Mouse (Mus musculus) CH12.LX (cell line): ENCODE results near the gene Endou.

Experiments used
- CHD2 ChIP-seq: IDR thresholded peaks from 2 replicates; pipeline ENCODE4 v1.6.1; 2011; ENCODE audit warnings: low read length, improper control_type of control experiment
- CTCF ChIP-seq, 2 experiments: IDR thresholded peaks in 1 of 2; conservative IDR thresholded peaks in 1 of 2; 2 replicates each; pipeline ENCODE4 v1.5.1; 2011 to 2012; ENCODE audit warnings: low read depth in 2 of 2, low read length in 2 of 2, improper control_type of control experiment in 1 of 2, inconsistent platforms in 1 of 2, mild to moderate bottlenecking in 1 of 2, moderate library complexity in 1 of 2
- EP300 ChIP-seq: IDR thresholded peaks from 2 replicates; pipeline ENCODE4 v1.6.1; 2011; ENCODE audit warnings: low read length, improper control_type of control experiment
- GABPA ChIP-seq: IDR thresholded peaks from 2 replicates; pipeline ENCODE4 v1.6.1; 2012; ENCODE audit warnings: low read depth, low read length, improper control_type of control experiment, inconsistent platforms; ENCODE audit not compliant: insufficient replicate concordance
- MAX ChIP-seq: IDR thresholded peaks from 2 replicates; pipeline ENCODE4 v1.6.1; 2011; ENCODE audit warnings: low read length, improper control_type of control experiment
- MEF2A ChIP-seq: IDR thresholded peaks from 2 replicates; pipeline ENCODE4 v1.6.1; 2014; ENCODE audit warnings: low read depth, mild to moderate bottlenecking, inconsistent platforms, low read length, improper control_type of control experiment, borderline replicate concordance
- NELFE ChIP-seq: IDR thresholded peaks from 2 replicates; pipeline ENCODE4 v1.6.1; 2011; ENCODE audit warnings: low read depth, low read length, improper control_type of control experiment
- POLR2A ChIP-seq: IDR thresholded peaks from 2 replicates; pipeline ENCODE4 v1.6.1; 2011; ENCODE audit warnings: low read depth, mild to moderate bottlenecking, improper control_type of control experiment, low read length
- POLR2AphosphoS2 ChIP-seq: IDR thresholded peaks from 2 replicates; pipeline ENCODE4 v1.6.1; 2011; ENCODE audit warnings: low read depth, low read length, improper control_type of control experiment
- RCOR1 ChIP-seq: conservative IDR thresholded peaks from 2 replicates; pipeline ENCODE4 v1.6.1; 2012; ENCODE audit warnings: low read depth, mild to moderate bottlenecking, inconsistent platforms, low read length, improper control_type of control experiment
- USF1 ChIP-seq: IDR thresholded peaks from 2 replicates; pipeline ENCODE4 v1.6.1; 2014; ENCODE audit warnings: low read depth, mild to moderate bottlenecking, inconsistent platforms, low read length, improper control_type of control experiment
- ZMIZ1 ChIP-seq: IDR thresholded peaks from 2 replicates; pipeline ENCODE4 v1.6.1; 2012; ENCODE audit warnings: low read depth, mild to moderate bottlenecking, inconsistent platforms, low read length, improper control_type of control experiment
- ZNF384 ChIP-seq: IDR thresholded peaks from 2 replicates; pipeline ENCODE4 v1.6.1; 2012; ENCODE audit warnings: low read depth, low read length, improper control_type of control experiment, inconsistent platforms

GRCm38 (mm10) chr15:97726310-97726709 is 4.8 kb downstream of the Endou start:
- no peak for TF ChIP-seq EP300
- no peak for TF ChIP-seq NELFE
- TF ChIP-seq CTCF (conservative IDR thresholded peaks at IDR 0.05 in 1 of 2, IDR thresholded peaks at IDR 0.05 in 1 of 2; ENCODE audit: low read depth in 2 of 2, low read length in 2 of 2), result no peak
- no peak for TF ChIP-seq POLR2AphosphoS2
- no peak for TF ChIP-seq RCOR1
- no peak for TF ChIP-seq ZMIZ1
- no peak for TF ChIP-seq MEF2A
- TF ChIP-seq MAX, result no peak
- TF ChIP-seq USF1, result no peak
- TF ChIP-seq POLR2A, result no peak
- TF ChIP-seq CHD2, result no peak
- TF ChIP-seq GABPA, result no peak
- TF ChIP-seq ZNF384, result no peak
